Mouse (Mus musculus) CD4-positive naive resting alpha-beta T cell, adult 57 days (primary cell): Measurements from ENCODE around the gene Musk. TPM values are rescaled to one million over a fixed set of nuclear protein-coding genes. Genes with fewer than 3 reads are reported as not detected.

Source experiments
- total RNA-seq: library from RNA; stranded (reverse); gene quantifications from one replicate; pipeline ENCODE4 v1.2.4, GENCODE M21; 2023

Musk gene
- not detected for total RNA-seq

GRCm38 (mm10) chr4:58285687-58286086, at the start of gene Musk:
TSS of gene Musk (plus strand) at chr4:58285960.

Other genes with a start within 250 kb of the Musk start
- gene Svep1, start 79.1 kb upstream of the Musk start, total RNA-seq = 0.06 TPM